Mouse (Mus musculus) stomach, postnatal 0 days (tissue): Measurements from ENCODE around the gene Atp5j2. TPM values are rescaled to one million over a fixed set of nuclear protein-coding genes. Genes with fewer than 3 reads are reported as not detected.
A peak's percentile ranks its signal among the peaks of the same experiment; 100 is the strongest.
"Not testable (repeated sequence)": the region's sequence is repeated elsewhere in the genome, so short reads cannot be mapped to it uniquely, and the experiment has no call there.

ENCODE experiments used
- ATAC-seq: fragments of 200-750 bp; cut with Nextera tagmentation; 2 replicates; pipeline ENCODE4 v1.8.0; 2017; ENCODE audit not compliant: low FRiP score, low TSS enrichment
- DNase-seq: peaks from one replicate; pipeline ENCODE4 v3.0.0-alpha.2; 2016; ENCODE audit warnings: low spot score
- H3K27ac ChIP-seq: fragments of 300-500 bp; sonication (generic); replicated peaks from 2 replicates; pipeline ENCODE4 v1.5.1; 2014; ENCODE audit warnings: mild to moderate bottlenecking, control low read depth
- H3K27me3 ChIP-seq: fragments of 300-500 bp; sonication (generic); 2 replicates; pipeline ENCODE4 v1.6.1; 2014; ENCODE audit warnings: low read length; ENCODE audit not compliant: control insufficient read depth, insufficient read depth
- H3K36me3 ChIP-seq: fragments of 300-500 bp; sonication (generic); 2 replicates; pipeline ENCODE4 v1.6.1; 2014; ENCODE audit warnings: low read length, mixed read lengths; ENCODE audit not compliant: control insufficient read depth, insufficient read depth
- H3K4me1 ChIP-seq: fragments of 300-500 bp; sonication (generic); replicated peaks from 2 replicates; pipeline ENCODE4 v1.6.1; 2014; ENCODE audit warnings: antibody characterized with exemption; ENCODE audit not compliant: control insufficient read depth, insufficient read depth
- H3K4me2 ChIP-seq: fragments of 300-500 bp; sonication (generic); replicated peaks from 2 replicates; pipeline ENCODE4 v1.6.1; 2014; ENCODE audit warnings: low read depth, mild to moderate bottlenecking, control low read depth, moderate library complexity
- H3K4me3 ChIP-seq: fragments of 300-500 bp; sonication (generic); 2 replicates; pipeline ENCODE4 v1.5.1; 2014; ENCODE audit warnings: low read depth, low read length, control low read depth
- H3K9ac ChIP-seq: fragments of 300-500 bp; sonication (generic); 2 replicates; pipeline ENCODE4 v1.6.1; 2014; ENCODE audit warnings: mild to moderate bottlenecking, low read length, control low read depth, mixed read lengths
- H3K9me3 ChIP-seq: fragments of 300-500 bp; sonication (generic); 2 replicates; pipeline ENCODE4 v1.6.1; 2016; ENCODE audit warnings: low read length; ENCODE audit not compliant: control insufficient read depth
- CTCF ChIP-seq: IDR thresholded peaks from 2 replicates; pipeline ENCODE4 v1.5.1; 2016; ENCODE audit warnings: antibody characterized with exemption, low read depth, mild to moderate bottlenecking, moderate library complexity
- EP300 ChIP-seq: optimal IDR thresholded peaks from 2 replicates; pipeline ENCODE3; 2016; ENCODE audit warnings: antibody characterized with exemption
- WGBS: fragments of 180-500 bp; shearing (Covaris S2); extraction: QIAGEN DNeasy Blood & Tissue Kit; methylation state at CpG from one replicate; pipeline ENCODE4 v1.1.7; 2014; 5-methylcytosine and 5-hydroxymethylcytosine counted together
- polyA plus RNA-seq: library from polyadenylated mRNA; unstranded; fragments of >200 nt; fragmentation: Nextera tagmentation; extraction: Ambion mirVana; gene quantifications from 2 replicates; pipeline ENCODE4 v1.2.1, GENCODE M21; 2015

The Atp5j2 gene
- polyA plus RNA-seq, 1 experiment from 2014 or later = 646 TPM

- ATAC-seq (peak; percentile 77; the same call in 1 of the 2 replicates), DNase-seq (peak; percentile 35)
- Histone ChIP-seq H3K27me3 (no peaks in the 10 kb centered on the region), H3K9ac (no peak overlapping the region), H3K4me2 (no peak overlapping the region), H3K36me3 (peaks cover 24% of the 10 kb centered on the region), H3K4me3 (no peak overlapping the region), H3K9me3 (no peaks in the 10 kb centered on the region), H3K4me1 (no peaks in the 10 kb centered on the region), H3K27ac (no peak overlapping the region)
- WGBS = 57% methylated on average over 6 of the region's 6 CpGs
- TF ChIP-seq EP300 (no peak), CTCF (no peak)
Measured at GRCm38 (mm10) chr5:145217746-145218145, 25.9 kb upstream of the Atp5j2 start.

GRCm38 (mm10) chr5:145214679-145215078 is 22.8 kb upstream of the Atp5j2 start:
- Histone ChIP-seq H3K27ac (no peak overlapping the region), H3K27me3 (no peaks in the 10 kb centered on the region), H3K36me3 (peaks cover 13% of the 10 kb centered on the region), H3K9ac (no peak overlapping the region), H3K4me3 (no peak overlapping the region), H3K4me2 (no peak overlapping the region), H3K4me1 (no peaks in the 10 kb centered on the region), H3K9me3 (no peaks in the 10 kb centered on the region)
- TF ChIP-seq CTCF (peak; percentile 66), EP300 (no peak)
- ATAC-seq (0 out of 2 replicates have a peak, but pooled peaks have one; percentile 30), DNase-seq (no peak)
- WGBS = 71% methylated on average over 4 of the region's 4 CpGs

- peaks cover 9% of the 10 kb centered on the region for H3K36me3 ChIP-seq
- no peak for DNase-seq
- H3K9ac ChIP-seq = no peak overlapping the region
- TF ChIP-seq EP300 = no peak
- no peak for TF ChIP-seq CTCF
- H3K4me1 ChIP-seq = no peaks in the 10 kb centered on the region
- ATAC-seq = no peak
- 92% methylated on average over 3 of the region's 3 CpGs for WGBS
- no peaks in the 10 kb centered on the region for H3K27me3 ChIP-seq
- no peak overlapping the region for H3K27ac ChIP-seq
- no peaks in the 10 kb centered on the region for H3K9me3 ChIP-seq
- H3K4me2 ChIP-seq = no peak overlapping the region
- no peak overlapping the region for H3K4me3 ChIP-seq
Measured at GRCm38 (mm10) chr5:145213505-145213904, 21.6 kb upstream of the Atp5j2 start.

GRCm38 (mm10) chr5:145212216-145212615 is 20.4 kb upstream of the Atp5j2 start:
- WGBS = 93% methylated on average over 4 of the region's 4 CpGs
- DNase-seq = no peak
- ATAC-seq = no peak
- Histone ChIP-seq H3K9me3 (no peaks in the 10 kb centered on the region), H3K27me3 (no peaks in the 10 kb centered on the region), H3K4me3 (no peak overlapping the region), H3K9ac (no peak overlapping the region), H3K36me3 (peaks cover 6% of the 10 kb centered on the region), H3K4me2 (no peak overlapping the region), H3K4me1 (no peaks in the 10 kb centered on the region), H3K27ac (no peak overlapping the region)
- no peak for TF ChIP-seq CTCF
- no peak for TF ChIP-seq EP300

GRCm38 (mm10) chr5:145211340-145211739 is 19.5 kb upstream of the Atp5j2 start:
- 93% methylated on average over 4 of the region's 4 CpGs for WGBS
- H3K9ac ChIP-seq = no peak overlapping the region
- H3K9me3 ChIP-seq = no peaks in the 10 kb centered on the region
- H3K4me1 ChIP-seq = no peaks in the 10 kb centered on the region
- DNase-seq (no peak), ATAC-seq (no peak)
- no peak overlapping the region for H3K4me2 ChIP-seq
- H3K36me3 ChIP-seq = peaks cover 6% of the 10 kb centered on the region
- no peak for TF ChIP-seq EP300
- H3K4me3 ChIP-seq = no peak overlapping the region
- H3K27me3 ChIP-seq = no peaks in the 10 kb centered on the region
- H3K27ac ChIP-seq = no peak overlapping the region

GRCm38 (mm10) chr5:145208391-145208790 is 16.5 kb upstream of the Atp5j2 start:
- DNase-seq = peak; percentile 37
- not testable (repeated sequence) for H3K4me3 ChIP-seq, H3K9ac ChIP-seq, H3K27ac ChIP-seq, H3K9me3 ChIP-seq, H3K27me3 ChIP-seq, ATAC-seq, H3K4me2 ChIP-seq, H3K36me3 ChIP-seq, H3K4me1 ChIP-seq
- 48% methylated on average over 11 of the region's 11 CpGs for WGBS
